Mouse (Mus musculus) testis, postnatal 14 days (tissue): ENCODE measurements around the gene Mrc2.

Experiments
- DNase-seq: peaks from one replicate; pipeline ENCODE4 v3.0.0; 2021; ENCODE audit warnings: low spot score

Gene Mrc2

GRCm38 (mm10) chr11:105390290-105390689 lies 97.8 kb downstream of the Mrc2 start:
- no peak for DNase-seq
